Mouse (Mus musculus) 3T3-L1 (cell line): ENCODE results near the gene Hmgcll1.

ENCODE experiments used
- DNase-seq: peaks from one replicate; pipeline ENCODE4 v3.0.0-alpha.2; 2015; ENCODE audit warnings: low read depth, low spot score

Gene Hmgcll1

DNA sequence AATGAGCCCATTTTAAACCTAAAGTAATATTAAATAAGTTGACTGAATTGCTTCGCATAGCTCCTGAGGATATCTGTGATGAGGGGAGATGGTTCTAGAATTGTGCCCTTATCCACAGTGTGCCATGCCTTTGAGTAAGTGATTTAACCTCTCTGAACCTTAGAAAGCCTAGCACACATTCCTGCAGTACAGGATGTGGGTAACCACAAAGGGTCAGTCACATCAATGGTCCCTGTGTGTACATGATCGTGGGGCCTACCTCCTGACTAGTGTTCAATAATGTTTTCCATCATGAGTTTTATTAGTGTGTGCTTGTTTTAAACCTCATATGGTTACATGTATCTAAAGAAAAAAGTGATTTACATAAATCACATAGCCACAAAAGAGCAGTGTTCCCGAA lies 46.3 kb downstream of the Hmgcll1 start:
- DNase-seq: peak; percentile 67

DNA sequence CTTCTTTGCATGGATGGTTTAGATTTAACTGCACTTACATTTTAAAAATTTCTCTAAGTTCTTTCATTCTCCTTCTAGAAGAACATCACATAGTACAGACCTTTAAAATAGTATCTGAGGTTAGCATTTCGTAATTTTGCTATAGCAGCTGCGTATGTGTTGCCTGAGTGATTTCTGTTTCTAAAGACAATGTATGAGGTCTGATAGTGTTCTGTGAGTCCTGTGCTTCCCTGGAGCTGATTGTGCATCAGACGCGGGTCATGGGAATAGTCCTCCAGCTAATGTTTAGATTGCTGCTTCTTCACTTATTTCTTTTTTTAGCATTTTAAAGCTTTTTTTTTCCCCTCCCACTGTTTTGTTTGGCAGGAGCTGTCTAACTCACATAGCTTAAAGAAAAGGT lies 46.8 kb downstream of the Hmgcll1 start:
- DNase-seq: peak; percentile 10

DNA sequence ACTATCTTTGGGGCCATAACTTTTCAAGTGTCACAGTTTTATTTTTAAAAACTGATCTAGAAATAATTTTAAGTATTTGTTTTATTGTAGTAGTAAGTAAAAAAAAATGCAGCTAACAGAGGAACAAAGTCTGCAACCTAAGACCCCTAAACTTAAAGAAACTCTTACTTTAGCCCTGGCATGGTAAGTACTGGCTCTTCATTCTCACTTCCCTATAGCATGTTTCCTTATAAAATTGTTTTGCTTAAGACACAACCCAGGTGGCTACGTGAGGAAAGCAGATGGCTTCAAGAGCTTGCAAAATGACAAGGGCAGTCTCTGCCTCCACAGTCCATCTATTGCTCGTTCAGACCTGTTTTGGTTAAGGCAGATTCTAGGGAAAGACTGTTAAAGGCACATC lies 49.5 kb downstream of the Hmgcll1 start:
- no peak for DNase-seq

DNA sequence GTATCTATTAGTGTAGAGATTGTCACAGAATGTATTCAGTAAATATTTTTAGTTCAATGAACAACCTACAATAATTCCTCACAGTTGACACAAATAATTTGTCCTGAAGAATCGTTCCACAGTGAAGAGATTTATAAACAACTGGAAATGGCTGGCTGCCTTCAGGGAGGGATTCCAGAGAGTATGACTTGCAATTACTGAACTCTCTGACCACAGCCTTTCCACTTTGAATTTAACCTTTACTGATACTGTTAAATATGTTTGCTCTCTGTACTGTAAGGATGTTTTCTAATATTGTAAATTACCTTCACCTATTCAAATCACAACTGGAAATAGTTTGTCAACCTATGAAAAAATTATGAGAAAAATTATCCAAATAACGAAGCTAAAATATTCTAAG lies 76.9 kb downstream of the Hmgcll1 start:
- peak; percentile 57 for DNase-seq

DNA sequence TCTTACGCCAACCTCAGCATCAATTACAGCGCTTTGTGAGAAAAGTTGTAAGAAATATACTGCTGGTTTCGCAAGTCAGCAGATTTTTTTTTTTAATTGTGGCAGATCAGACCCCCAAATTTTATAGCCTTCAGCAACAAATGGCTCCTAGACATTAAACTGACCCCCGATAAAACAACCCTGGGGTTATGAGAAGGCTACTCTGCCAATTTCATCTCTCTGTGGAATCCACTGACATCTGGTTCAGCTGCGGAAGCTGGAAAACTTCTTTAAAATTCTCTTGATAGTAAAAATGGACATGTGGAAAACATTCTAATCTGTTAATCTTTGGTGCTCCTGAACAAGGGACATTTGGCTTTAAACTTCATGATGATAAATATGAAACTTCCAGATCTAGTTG lies 82.6 kb downstream of the Hmgcll1 start:
- no peak for DNase-seq

DNA sequence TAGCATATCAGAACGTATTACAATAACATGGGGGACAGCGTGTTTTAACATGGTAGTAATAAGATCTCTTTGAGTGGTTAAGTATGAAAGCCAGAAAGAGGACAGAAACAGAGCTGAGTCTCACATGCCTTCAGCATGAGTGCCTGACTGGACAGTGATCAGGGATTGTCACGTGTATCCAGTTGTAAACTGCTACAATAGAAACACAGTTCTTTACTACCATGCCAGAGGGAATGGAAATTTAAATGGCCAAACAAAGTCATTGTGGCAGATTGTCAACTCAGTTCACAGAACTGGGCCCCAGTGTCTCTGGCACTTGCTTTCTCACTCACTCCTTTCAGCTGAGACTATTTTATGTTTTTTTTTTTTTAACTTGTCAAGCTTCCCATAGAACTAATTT lies 85.3 kb downstream of the Hmgcll1 start:
- DNase-seq: no peak

DNA sequence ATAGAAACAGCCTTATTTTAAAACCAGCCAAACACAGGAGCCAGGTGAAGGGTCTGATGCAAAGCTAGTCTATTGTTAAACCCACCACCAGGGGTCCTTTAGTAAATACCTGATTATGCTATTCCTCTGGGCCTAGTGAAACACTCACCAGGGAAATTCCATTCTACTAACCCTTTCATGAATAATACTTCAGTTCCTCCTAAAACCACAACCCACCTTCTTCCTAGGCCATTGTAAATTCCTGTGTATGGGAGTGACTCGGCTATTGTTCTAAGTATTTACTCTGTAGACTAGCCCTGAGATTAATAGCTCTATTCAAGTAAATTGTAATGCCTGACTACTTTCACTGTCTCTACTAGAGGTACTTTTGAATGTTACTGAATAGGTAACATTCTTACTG lies 89.8 kb downstream of the Hmgcll1 start:
- peak; percentile 13 for DNase-seq

DNA sequence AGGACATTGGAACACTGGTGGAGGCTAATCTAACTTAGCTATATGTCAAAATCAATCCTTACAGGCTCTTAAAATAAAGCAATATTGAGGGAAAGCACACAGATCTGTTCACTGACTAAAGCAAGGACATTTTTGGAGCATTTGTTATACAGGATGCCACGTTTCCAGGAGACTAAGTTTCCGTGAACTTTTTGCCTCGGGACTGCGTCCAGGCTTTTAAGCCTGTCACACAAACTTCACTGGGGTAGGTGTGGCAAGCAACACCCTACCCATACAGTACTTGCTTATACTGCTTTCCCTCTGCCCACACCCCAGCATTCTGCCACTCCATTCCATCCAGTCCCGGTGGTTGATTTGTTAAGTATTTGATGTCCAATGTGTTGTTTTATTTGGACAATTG lies 90.2 kb downstream of the Hmgcll1 start:
- no peak for DNase-seq

DNA sequence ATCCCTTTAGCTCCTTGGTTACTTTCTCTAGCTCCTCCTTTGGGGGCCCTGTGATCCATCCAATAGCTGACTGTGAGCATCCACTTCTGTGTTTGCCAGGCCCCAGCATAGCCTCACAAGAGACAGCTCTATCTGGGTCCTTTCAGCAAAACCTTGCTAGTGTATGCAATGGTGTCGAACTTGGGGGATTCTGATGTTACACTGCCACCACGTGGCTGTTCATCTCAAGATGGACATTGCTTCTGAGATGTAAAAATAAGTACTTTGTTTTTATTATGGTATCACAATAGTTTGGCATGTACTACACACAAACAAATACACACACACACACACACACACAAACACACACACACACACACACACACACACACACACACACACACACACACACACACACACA lies 108.2 kb downstream of the Hmgcll1 start:
- DNase-seq: peak; percentile 83

DNA sequence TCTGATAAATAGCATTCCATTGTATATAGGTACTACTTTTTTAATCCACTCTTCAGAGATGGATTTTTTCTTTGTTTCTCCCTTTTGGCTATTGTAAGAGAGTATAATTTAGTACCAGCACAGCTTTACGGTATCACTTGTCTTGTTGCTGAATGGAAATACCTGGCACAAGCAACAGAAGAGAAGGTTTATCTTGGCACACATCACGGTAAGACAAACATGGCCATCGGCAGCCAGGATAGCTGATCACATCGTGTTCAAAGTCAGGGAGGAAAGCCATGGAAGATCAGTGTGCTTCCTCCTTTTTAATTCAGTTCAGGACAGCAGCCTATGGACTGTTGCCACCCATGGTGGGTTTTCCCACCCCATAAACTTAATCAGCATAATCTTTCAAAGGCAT lies 109.6 kb downstream of the Hmgcll1 start:
- no peak for DNase-seq

DNA sequence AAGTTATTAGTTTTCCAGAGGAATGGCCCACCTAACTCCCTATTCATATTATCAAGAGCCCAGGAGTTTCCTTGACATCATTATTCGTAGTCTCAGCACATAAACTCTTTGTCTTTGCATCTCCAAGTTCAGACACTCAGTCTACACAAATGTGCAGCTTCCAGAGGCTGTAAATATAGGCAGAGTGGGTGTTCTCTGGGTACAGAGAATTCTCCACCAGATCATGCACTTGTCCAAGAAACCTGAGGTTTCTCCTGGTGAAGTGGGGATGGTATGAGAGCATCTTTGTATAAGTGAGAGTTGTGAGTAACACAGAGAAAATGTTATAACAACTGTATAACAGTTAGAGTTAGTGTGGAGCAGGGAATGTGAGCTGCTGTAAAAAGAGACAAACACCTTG lies 114.7 kb downstream of the Hmgcll1 start:
- DNase-seq: no peak

DNA sequence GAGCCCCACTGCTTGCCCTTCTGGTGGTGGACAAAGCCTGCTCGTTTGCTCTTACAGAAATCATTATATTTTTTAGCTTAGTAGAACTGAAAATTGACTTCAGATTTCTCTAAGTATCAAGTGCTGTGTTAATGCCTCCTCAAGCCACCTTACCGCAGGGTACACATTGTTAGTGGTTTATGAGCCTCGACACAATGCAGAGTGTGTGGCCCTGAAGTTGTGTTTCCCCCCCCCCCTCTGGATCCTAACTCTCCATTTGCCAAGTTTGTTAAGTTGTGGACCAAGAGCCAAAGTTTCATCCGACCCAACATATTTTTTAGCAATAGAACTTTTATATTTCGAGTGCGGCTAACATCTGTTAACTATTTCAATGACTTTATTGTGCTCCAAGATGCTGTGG lies 119.4 kb downstream of the Hmgcll1 start:
- DNase-seq: peak; percentile 14

DNA sequence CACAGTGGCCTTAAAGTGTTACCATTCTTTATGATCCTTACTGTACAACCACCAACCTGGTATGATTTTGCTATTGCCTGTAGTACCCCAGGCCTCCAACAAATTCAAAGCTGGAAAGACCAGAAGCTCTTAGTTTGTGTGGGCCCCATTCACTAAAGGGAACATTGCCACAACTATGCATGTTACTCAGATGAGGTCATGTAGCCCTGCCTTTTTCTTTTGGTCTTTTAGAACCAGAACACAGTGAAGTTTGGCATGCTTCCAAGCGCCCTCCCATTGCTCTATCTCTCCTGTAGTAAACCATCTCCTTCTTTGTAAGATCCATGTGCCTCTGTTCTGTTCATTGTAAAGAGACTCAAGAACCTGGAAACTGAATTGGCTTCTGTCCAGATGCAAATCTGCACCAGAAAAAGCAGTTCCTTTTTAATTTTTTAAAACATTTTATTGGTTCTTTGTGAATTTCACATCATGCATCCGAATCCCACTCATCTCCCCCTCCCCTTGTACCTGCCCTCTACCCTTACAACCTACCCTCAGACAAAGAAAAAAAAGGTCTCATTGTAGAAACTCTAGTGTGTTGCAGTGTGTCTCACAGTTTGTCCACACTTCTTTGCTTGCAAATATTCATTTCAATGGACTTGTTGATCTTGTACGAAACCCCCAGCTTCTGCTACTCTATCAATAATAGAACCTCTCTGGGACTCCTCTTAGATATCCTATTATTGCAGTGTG lies 123.9 kb downstream of the Hmgcll1 start:
- DNase-seq: peak; percentile 75

DNA sequence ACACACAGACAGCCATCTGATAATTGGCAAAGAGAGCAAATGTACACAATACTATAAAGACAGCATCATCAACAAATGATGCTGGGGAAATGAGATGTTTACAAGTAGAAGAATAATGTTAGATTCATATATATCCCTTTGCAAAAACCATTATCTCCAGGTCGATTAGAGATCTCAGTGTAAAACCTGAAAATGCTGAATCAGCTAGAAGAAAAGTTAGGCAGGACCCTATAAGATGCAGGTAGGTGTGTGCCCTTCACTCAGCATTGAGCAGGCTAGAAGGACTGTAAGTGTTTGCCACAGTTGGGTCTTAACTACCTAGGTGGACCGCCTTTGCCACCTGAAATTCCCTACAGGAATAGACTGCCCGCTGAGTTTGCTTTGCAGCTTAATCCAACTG lies 130.9 kb downstream of the Hmgcll1 start:
- no peak for DNase-seq

DNA sequence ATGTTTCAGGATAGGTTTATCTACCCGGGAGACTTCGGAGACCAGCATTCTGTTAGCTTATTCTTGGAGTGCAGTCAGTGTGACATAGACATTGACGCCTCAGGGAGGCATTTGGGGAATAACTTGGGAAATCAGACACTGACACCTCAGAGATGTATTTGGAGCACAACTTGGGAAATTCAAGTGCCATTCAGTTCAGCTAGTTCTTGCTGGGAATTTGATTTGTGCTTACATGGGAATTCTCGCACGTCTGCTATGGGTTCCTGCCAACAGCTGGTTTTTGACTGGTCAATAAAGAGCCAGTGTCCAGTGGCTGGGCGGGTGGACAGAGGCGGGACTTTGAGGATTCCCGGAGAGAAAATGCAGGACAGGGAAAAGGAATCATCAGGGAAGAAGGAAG lies 147.8 kb downstream of the Hmgcll1 start:
- no peak for DNase-seq

DNA sequence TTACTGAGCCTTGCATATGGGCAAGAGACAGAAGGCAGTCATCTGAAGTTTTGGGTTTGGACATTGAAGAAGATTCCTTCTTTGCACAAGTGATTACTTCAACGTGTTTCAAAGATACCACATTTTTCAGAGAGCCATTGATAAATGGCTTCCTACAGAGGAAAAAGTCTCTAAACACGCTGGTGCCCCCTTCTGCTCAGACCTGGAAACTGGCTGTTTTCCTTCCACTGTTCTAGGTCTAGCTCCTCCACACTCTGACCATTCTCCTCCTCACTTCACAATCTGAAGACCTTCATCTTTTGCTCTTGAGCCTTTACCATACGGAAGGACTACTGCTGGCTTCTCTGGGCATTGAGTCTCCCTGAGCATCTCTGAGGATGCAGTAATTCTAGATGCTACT lies 153.7 kb downstream of the Hmgcll1 start:
- DNase-seq: peak; percentile 48

DNA sequence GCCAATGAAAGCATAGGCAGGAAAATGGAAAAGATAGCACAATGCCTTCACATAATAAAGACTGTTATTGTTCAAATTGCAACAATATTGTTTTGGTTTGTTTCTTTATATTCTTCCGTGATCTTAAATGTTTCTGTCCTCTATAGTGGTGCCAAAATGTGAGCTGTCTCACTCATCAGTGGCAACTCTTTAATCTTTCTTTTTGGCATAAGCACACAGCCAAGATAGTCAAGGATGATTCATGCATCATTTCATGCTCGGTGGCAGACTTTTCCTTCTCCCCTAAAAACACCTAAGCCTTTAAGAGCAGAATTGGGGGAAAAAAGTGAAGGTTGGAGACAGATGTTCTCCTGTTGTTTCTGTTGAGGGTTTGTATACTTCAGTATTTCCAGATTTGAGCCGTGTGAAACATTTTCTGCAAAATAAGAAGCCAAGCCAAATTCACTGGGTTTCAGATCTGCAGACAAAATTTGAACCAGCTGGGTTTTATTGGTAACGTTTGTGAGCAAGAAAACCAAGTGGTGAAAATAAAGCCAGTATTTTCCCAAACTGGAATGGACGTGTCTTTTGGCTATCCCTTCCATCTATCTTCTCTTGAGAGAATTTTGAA lies 158.1 kb downstream of the Hmgcll1 start:
- DNase-seq: peak; percentile 9

DNA sequence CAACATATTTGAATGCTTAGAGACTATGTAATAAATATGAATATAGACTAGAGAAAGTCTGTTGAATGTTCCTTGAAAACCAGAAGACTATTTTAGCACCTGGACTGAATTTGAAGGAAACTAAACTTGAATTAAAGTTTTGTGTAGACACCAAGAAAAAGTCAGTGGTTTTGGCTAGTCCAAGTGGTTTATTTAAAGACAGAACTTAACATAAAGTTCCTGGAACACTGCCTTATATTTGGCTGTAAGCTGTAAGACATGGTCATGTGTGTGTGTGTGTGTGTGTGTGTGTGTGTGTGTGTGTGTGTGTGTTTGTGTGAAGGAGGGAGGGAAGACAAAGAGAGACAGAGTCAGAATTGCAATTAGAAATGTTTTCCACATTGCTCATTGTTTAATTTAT lies 164.6 kb downstream of the Hmgcll1 start:
- DNase-seq: no peak
